Mouse (Mus musculus): ENCODE measurements around the gene Gpld1. TPM values are rescaled to one million over a fixed set of nuclear protein-coding genes. Genes with fewer than 3 reads are reported as not detected.
"Not testable (repeated sequence)": the region's sequence is repeated elsewhere in the genome, so short reads cannot be mapped to it uniquely, and the experiment has no call there.

Gene Gpld1
- polyA plus RNA-seq, 2 experiments from 2014 or later: 0.98 to 2.4 TPM

DNA sequence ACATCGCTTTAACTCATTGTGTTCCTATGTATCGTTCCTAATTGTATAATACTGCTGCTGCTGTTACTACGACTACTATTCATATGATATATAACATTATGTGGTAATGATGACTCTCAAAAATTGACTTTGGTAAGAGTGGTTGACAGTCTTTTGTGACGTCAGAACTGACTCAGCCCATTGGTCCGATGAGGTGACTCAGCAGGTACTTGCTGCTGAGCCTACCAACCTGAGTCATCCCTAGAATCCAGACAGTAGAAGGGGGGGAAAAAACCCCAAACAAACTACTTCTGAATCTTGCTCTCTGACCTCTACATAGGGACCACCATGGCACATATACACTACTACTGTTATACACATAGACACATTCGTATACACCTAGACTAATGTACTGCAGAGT, 5.9 kb downstream of the Gpld1 start:
- ATAC-seq: no peak

DNA sequence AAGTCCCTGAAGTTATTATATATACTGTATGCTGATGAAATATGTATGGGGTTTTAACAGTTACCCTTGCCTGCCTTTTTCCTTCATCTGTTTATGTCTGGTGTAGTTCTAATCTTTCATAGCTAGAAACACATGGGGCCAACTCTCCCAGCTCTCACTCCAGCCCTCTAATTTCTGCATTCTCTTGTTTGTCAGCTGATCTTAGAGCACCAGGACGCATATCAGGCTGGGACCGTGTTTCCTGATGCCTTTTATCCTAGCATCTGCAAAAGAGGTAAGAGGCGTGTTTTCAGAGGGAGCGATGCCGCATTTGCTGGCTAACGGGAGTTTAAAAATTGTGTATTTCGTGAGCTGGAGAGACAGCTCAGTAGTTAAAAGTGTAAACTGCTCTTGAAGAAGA, 9.7 kb downstream of the Gpld1 start:
- no peak for ATAC-seq

DNA sequence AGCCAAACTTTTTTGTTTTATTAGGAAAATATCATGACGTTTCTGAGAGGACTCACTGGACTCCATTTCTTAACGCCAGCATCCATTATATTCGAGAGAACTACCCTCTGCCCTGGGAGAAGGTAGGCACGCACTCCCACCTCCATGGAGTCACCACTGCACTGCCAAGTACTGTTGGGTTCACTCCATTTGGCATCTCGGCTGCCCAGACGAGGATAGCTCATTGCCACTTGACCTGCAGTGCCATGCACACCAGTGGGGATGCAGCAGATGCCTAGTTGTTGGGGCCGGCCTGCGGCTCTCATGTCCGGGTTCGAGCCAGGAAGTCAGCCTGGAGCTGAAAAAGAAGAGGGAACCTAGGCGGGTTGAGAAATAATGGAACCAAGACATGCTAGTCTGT, 12.1 kb downstream of the Gpld1 start:
- ATAC-seq: no peak

DNA sequence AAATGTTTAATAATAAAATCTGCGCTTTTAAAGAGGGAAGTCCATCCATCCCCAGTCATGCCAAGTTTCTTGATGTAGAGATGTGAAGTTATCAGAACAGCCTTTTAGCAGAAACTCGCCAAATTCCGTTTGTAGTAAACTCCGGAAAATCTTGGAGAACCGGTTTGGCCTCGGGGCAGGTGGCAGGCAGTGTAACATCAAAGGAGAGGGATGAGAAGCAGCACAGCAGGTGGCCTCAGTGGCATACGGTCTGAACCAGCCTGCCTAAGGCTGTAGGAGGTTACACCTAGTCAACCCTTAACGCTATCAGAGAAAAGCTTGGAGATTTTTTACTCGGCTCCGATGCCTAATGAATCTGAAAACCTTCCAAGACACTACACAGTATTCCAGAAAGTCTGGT, 12.5 kb downstream of the Gpld1 start:
- no peak for ATAC-seq

DNA sequence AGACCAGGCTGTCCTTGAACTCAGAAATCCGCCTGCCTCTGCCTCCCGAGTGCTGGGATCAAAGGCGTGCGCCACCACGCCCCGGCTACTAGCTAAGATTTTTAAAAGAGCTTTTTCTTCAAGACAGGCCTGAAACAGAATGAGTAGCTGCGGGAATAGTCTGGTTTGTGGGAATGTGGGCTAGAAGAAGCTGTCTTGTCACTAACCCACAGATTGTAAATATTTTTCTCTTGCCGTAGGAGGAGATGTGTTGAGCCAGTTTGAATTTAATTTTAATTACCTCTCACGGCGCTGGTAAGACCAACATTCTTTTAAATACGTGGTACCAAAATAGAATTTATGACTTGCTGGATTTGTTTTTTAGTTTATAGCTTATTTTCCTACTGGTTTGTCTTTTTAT, 15.7 kb downstream of the Gpld1 start:
- ATAC-seq: no peak

DNA sequence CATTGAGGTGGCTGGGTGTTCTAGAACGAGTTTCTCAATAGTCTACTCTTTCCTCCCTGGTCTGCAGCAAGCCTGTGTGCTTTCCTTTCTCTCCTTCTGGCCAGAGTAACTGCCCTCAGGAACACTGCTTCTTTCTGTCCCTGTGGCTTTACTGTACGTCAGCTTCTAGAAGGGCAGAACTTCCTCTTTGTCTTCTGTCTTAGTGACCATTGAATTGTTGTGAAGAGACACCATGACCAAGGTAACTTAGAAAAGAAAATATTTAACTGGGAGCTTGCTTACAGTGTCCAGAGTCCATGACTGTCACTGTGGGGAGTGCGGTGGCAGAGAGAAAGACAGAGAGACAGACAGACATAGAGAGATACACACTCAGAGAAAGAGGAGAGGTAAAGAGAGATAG, 17.1 kb downstream of the Gpld1 start:
- no peak for ATAC-seq

DNA sequence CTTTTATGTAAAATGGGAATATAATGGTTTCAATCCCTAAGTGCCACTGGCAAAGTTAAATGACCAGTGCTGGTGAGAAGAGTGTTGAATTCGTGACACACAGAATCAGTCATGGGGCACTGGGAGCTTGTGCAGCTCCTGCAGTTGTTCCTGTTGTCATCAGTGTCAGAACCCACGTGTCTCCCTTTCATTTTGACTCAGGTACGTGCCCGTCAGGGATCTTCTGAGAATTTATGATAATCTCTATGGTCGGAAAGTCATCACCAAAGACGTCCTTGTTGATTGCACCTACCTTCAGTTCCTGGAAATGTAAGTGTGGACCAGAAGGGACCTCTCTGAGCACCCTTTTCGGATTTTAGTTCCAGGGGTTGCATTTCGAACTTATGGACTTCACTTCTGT, 19.2 kb downstream of the Gpld1 start:
- peak; percentile 71 for ATAC-seq

DNA sequence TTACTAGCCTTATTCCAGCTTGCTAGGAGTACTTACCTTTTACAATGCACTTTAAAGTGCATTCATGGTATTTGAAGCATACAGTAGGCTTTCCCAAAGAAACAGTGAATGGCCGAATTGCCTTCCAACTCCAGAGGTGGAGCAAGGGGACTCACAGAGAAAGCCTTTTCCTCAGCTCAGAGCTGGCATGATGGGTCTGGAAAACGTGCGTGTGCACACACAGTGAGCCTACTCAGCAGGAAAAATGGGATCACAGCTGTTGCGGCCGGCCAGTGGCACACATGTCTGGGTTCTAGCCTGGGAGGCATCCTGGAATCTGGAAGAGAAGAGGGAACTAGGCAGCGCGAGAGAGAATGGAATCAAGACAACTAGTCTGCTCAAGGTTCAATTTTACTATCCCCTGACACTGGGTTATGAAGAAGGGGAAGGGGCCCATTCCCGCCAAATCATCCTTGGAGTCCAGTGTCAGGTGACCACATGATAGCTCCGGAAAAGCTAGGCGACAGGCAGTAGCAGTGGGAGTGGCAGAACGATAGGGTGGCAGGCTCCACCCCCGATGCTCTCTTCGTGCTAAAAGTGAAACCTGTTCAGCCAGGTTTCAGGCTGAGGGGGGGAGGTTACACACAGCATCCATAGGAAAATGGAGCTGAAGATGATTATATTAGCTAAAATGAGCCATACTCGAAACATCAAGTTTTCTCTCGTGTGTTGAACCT, 22.3 kb downstream of the Gpld1 start:
- ATAC-seq: peak; percentile 64

DNA sequence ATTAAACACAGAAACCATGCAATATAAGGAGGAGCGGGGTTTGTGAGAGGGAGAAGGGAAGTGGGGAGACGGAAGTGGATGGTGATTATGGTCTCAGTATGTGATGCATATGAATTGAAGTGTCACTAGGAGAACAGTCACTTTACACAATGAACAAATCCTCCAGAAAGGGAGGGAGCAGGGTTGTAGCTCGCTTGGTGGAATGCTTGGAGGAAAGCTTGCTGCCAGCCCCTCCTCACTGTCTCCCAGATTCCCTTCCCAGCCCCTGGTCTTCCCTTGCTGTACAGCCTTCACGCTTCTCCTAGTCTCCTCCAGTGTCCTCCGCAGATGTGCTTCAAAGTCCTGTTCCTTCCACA, 22.9 kb downstream of the Gpld1 start:
- peak; percentile 57 for ATAC-seq

DNA sequence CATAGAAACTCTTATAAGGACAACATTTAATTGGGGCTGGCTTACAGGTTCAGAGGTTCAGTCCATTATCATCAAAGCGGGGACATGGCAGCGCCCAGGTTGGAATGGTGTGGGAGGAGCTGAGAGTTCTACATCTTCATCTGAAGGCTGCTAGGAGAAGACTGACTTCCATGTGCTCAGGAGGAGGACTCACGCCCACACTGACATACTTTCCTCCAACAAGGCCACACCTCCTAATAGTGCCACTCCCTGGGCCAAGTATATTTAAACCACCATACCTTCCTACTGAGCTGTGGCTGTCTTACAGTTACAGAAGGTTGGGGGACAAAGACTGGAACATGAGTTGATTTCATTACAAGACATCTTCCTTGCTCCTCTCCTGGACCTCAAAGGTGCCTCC, 28.8 kb downstream of the Gpld1 start:
- not testable (repeated sequence) for ATAC-seq

DNA sequence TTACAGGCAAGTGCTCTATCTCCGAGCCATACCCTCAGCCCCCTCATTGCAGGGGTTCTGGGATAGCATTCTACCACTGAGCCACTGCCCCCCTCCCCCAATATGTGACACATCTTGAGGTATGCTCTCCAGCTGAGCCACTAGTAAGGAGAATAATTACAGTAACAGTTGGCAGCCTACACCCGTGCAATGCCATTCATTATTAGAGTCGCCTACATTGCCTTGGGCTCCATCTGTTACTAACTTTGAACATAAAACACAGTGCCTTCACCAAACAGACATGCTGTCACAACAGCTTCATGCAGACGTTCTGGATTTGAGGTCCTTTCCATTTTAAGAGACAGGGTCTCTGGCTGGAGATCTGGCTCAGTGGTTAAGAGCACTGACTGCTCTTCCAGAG, 33.4 kb downstream of the Gpld1 start:
- no peak for ATAC-seq

DNA sequence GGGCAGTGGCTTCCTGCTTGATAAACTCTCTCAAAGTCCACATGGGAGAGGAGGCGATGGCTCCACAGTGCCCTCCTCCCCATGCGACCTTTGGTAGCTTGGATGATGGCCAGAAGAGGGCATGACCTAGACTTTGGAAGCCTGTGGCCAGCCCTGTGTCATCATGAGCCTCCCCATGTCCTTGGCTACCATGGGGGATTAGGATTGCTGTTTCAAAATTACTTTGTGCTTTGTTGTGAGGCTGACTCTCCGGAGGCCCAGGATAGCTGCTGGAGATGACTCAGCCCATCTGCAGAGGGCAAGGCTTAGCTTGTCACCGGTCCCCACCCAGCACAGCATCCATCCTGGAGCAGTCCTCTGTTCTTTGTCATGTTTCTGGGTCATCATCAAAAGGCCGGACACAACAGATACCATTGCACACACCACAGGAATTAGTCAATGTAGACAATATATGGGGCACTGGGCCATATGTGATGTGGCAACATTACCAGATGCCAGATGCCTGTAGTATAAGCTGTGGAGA, 34.9 kb downstream of the Gpld1 start:
- ATAC-seq: no peak

DNA sequence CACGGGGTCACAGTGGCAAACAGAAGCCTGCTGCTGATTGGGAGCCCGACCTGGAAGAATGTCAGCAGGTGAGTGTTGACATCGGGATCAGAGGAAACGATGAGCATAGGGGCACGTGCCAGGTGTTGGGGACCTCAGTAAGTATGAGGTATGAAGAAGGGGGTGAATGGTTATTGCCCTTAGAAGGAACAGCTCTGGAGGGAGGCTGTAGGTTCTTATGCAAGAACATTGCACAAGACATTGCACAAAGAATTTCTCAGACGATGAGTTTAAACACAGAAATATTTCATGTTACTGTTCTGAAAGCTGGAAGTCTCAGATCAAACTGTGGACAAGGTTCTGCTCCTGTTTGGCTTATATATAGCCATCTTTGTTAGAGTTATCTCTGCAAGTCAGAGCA, 38.1 kb downstream of the Gpld1 start:
- no peak for ATAC-seq

DNA sequence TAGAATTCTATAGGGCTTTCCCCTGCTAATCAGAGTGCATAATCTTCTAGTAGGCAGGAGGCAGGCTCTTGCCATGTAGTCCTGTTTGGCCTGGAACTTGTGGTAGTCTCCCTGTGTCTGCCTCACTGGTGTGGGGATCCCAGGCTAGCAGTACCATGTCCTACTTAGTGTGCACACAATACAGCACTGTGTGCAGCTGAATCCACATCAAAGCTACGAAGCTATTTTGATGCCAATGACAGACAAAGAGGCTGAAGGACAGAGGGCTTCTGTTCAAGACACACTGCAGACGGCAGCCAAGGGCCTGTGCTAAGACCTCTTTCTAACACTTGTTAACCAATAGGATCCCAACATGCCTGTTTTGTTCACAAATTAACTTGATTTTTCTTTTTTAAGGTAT, 42.5 kb downstream of the Gpld1 start:
- no peak for ATAC-seq

DNA sequence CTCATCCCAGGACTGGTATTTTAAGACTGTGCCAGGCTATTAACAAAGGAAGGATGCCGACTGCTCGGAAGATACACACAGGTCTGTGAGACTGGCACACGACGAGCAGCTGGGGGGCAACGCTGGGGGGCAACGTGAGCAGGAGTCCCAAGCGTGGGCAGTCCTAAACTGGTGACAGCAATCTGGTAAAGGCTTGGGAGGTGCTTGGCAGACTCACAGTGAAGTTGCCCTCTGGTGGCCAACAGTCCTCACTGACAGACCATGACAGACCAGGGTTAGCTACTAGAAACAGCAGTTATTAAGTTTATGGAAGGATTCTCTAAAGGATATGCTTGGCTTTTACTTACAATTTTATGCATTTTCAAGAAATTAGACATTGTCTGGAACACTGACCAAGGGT, 45.4 kb downstream of the Gpld1 start:
- ATAC-seq: peak; percentile 77

DNA sequence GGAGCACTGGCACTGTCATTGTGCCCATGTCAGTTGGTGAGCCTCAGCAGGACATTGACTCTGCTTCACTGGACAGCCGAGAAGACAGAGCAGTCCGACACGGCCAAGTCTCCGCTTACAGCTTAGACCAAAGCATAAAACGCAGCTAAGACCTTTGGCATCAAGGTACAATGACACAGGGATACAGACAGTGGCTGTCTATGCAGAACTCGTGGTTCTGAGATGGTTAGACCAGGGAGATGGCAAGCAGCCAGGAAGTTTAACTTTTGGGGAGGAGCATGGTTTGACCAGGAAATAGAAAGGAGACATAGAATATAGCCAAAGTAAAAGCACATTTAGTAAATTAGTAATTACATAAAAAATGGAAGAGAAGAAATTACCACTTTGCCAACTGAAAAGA, 46.1 kb downstream of the Gpld1 start:
- ATAC-seq: no peak

DNA sequence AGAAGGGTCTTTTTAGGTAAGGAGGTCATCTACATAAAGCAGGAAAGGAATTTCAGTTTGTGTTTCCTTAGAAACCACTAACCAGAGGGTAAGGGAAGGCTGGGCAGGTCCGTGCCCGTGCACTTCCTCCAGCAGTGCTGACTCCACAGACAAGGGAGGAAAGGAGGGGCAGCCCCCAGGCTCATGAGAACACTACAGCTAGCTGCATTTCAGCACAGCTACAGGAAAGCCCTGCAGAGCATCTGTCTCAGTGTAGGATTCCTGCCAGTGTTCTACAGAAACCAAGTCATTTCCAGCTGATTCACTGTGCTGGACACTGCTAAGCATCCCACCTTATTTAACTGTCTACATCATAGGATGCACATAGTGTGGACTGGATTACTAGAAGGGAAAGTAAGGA, 50.2 kb downstream of the Gpld1 start:
- ATAC-seq: no peak

DNA sequence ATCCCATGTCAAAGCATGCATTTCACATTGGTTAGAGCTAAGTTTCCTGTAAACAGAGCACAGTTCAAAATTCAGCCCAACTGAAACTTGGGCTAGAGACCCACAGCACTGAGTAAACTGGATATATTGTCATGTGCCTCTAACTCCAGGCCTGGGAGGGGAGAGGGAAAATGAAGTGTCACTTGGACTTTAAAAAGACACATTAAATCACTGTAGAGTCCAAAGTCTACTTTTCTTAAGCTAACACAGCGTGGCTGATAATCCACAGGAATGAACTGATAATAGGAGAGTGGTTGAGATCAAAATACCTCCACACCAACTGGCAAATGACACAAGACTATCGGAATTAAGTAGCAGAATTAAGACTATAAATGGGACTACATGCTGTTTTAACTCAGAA, 56.6 kb downstream of the Gpld1 start:
- ATAC-seq: no peak

DNA sequence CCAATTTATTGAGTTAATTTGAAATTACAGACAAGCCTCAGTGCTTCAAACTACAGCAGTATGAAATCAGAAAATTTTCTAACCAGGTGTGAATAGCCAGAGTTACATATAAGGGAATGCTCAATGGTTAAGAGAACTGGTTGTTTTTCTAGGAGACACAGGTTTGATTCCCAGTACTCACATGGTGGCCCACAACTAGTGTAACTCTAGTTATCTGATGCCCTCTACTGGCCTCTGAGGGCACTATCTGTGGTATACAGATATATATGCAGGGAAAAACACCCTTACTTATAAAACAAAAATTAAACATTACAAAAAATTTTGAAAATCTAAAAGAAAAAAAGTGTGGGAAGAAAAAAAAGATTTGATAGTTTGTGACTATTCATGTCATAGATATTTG, 60.0 kb downstream of the Gpld1 start:
- no peak for ATAC-seq

DNA sequence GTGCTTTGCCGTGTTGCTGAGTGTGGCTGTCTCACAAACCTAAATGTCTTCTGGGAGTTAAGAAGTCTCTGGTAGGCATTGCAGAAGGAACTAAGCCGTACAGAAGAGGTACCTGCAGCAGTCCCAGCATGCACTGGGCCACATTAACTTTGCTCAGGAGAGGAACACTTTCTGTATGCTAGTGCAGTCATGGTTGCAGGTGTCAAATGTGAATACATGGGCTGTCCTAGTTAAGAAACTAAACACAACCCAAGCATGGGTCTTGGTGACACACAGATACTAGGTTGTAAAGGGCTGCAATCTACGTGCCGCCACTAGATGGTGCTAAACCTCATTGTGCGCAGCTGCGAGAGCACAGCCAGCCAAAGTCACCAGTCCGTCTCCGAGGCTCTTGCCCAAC, 64.2 kb downstream of the Gpld1 start:
- peak; percentile 43 for ATAC-seq

DNA sequence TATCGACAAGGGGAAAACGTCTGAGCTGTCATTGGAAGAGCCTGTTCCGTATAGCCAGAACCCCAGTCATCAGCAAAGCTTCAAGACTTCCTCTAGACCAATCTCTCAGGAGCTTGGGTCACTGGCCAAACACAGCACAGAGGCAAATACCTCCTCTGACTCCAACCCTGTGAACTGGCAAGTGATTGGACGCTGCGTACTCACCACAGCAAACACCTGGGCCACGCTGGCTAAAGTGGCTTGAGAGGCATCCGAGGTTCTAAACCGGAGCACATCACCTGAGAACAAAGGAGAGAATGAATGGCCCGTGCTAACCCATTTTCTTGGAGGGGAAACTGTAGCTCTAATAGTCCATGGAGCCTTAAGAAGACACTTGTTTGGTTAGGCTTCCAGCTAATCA, 75.4 kb downstream of the Gpld1 start:
- no peak for ATAC-seq

DNA sequence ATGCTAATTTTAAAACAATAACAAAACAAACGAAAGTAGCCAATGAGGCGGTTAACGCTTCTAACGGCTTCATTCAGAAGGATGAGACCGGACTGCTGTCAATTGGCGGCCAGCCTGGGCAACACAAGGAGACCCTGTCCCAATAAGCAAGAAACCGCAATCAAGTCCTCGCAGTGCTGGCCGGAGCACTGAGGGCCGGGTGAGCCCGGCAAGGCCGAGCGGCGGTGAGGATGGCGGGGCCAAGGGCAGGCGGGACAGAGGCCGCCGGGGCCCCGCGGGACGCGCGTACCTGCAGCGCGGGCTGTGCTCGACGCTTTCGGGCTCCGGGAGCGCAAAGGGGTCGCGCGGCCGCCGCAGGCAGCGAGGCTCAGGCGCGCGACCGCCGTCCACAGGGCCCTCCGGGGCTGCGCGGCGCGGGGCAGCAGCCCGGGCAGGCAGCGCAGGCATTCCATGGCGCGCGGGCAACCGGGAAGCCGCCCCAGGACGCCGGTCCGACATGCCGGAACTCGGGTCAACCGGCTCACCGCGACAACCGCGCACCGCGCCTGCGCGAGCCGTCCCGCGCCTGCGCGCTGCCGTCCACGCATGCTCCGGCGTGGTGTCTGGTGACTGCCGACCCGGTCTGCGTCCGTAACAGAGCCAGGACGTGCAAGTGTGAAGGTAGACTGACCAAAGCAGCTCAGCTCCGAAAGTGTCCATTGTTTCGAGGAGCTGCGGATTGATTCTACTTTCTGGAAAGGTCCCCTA, 77.0 kb downstream of the Gpld1 start, which contains the start of gene Mrs2:
Gene Mrs2 (minus strand): TSS at position 587 of the 747 bp plus-strand sequence.
- peak; percentile 83 for ATAC-seq

DNA sequence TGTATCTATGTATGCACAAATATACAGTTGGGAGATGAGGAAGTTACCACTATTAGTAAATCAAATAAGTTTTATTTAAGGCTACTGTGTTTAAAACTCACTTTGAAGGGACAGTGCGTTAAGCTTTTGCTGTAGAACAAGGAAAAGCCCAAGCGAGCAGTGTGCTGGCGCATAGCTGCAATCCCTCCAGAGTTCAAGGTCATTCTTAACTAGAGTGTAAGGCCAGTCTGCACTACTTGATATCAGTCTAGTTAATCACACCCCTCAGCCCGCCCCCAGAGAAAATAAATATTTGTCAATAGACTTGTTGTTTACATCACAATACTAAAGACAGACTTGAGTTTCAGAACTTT, 77.6 kb downstream of the Gpld1 start:
- ATAC-seq: no peak

DNA sequence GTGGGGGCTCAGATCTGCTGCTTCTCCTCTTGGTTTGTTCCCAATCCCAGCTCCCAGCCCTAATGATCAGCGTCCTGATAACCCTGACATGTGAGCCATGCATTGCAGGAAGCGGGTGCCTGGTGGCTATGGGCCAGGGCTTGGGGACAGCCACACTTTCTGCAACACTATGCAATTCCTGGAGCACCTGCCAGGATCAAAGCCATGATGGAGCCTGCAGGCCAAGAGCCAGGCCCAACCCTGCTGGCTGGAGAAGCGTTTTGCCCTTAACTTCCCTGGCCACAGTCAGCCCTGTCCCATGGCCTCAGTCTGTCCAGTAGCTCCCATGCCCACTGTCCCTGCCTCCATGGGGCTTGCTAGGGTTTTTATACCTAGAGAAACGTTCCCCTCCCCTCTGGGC, 79.4 kb downstream of the Gpld1 start:
- ATAC-seq: no peak
